Comparison of ENCODE assay signal across 14 mouse cellular contexts in genomic region chr5:123288079-123288478, GRCm38 (mm10). TPM values are rescaled to one million over a fixed set of nuclear protein-coding genes. Genes with fewer than 3 reads are reported as not detected.
DNase-seq lines count a peak whose midpoint lies in the region; ATAC-seq and TF ChIP-seq lines count a peak whose summit lies in the region.
"Had no signal": no experiment of that assay in that cellular context is flagged by ENCODE, and none has a peak within 500 bp of the region (broad histone marks: within the 10 kb centered on the region; RNA-seq: fewer than 3 reads in every experiment).

No protein-coding gene starts in this region.

- peak; percentile 40 to 62 (median 52) for TF ChIP-seq CTCF in MEL (IDR thresholded peaks at IDR 0.05 in 2 of 3, conservative IDR thresholded peaks at IDR 0.05 in 1 of 3; ENCODE audit: control insufficient read depth in 1 of 3, insufficient read depth in 1 of 3, low read depth in 2 of 3, low read length in 3 of 3, poor library complexity in 1 of 3, severe bottlenecking in 1 of 3)

- TF ChIP-seq POLR2A in MEL (IDR thresholded peaks at IDR 0.05; ENCODE audit: control insufficient read depth in 1 of 2, insufficient read depth in 1 of 2, low read depth in 1 of 2, low read length in 2 of 2, poor library complexity in 1 of 2) = no peak

- H3K4me1 ChIP-seq in MEL (ENCODE audit: control insufficient read depth in 1 of 2, insufficient read depth in 2 of 2, low read length in 2 of 2) = no peaks in the 10 kb centered on the region
- H3K4me1 ChIP-seq: forebrain, embryonic 12.5 days; heart, embryonic 13.5 days; neural tube, embryonic 13.5 days had no signal

- H3K36me3 ChIP-seq in MEL (ENCODE audit: control insufficient read depth in 1 of 2, insufficient read depth in 2 of 2, low read length in 2 of 2) = no peaks in the 10 kb centered on the region
- H3K36me3 ChIP-seq: forebrain, embryonic 12.5 days; heart, embryonic 13.5 days; neural tube, embryonic 13.5 days had no signal

- TF ChIP-seq RAD21 in MEL (IDR thresholded peaks at IDR 0.05; ENCODE audit: low read depth, low read length) = peak; percentile 32

- no peak for ATAC-seq in erythroid progenitor cell, adult 5-6 weeks (replicated peaks; ENCODE audit: low FRiP score, poor library complexity, severe bottlenecking)
- ATAC-seq: intestine, embryonic 16.5 days had no signal

- no peak overlapping the region for H3K9ac ChIP-seq in MEL (ENCODE audit: control insufficient read depth, low read depth, low read length, poor library complexity, severe bottlenecking)
- H3K9ac ChIP-seq: forebrain, embryonic 12.5 days; heart, embryonic 13.5 days; neural tube, embryonic 13.5 days had no signal

- H3K9me3 ChIP-seq in MEL (replicated peaks; ENCODE audit: insufficient read depth, low read length) = no peaks in the 10 kb centered on the region
- H3K9me3 ChIP-seq: forebrain, embryonic 12.5 days had no signal

- H3K4me3 ChIP-seq in MEL (ENCODE audit: control insufficient read depth in 1 of 2, insufficient read depth in 1 of 2, low read depth in 2 of 2, low read length in 2 of 2) = no peak overlapping the region
- H3K4me3 ChIP-seq: forebrain, embryonic 12.5 days; heart, embryonic 13.5 days; neural tube, embryonic 13.5 days had no signal

- no peaks in the 10 kb centered on the region for H3K79me2 ChIP-seq in MEL (ENCODE audit: control insufficient read depth, insufficient read depth, low read length, poor library complexity)

- H3K27me3 ChIP-seq in MEL (ENCODE audit: control insufficient read depth in 1 of 2, insufficient read depth in 2 of 2, low read length in 2 of 2) = no peaks in the 10 kb centered on the region
- H3K27me3 ChIP-seq: forebrain, embryonic 12.5 days; neural tube, embryonic 13.5 days had no signal

- H3K27ac ChIP-seq in MEL (ENCODE audit: control insufficient read depth, low read depth, low read length) = no peak overlapping the region
- H3K27ac ChIP-seq: forebrain, embryonic 12.5 days; heart, embryonic 13.5 days; macrophage; neural tube, embryonic 13.5 days had no signal

- no peak for TF ChIP-seq EP300 in MEL (IDR thresholded peaks at IDR 0.05; ENCODE audit: low read depth in 1 of 2, low read length in 2 of 2)

- intact Hi-C loops in heart, postnatal 36 days (cut with DNase I) = loop anchor here (5.0 kb wide), 1 partner anchor 149 kb away; no protein-coding TSS in a partner anchor

- peak; percentile 18 for DNase-seq in kidney, adult 18-20 months
- no peak for DNase-seq in kidney, postnatal 14 days
- DNase-seq in CD4-positive helper T cell, adult 2 months (ENCODE audit: low read depth, low spot score) = peak; percentile 10
- peak; percentile 37 for DNase-seq in MEL (ENCODE audit: low read depth, low spot score)
- DNase-seq in lung, postnatal 36 days = peak; percentile 51
- no peak for DNase-seq in heart, postnatal 36 days
- DNase-seq: cerebellum, adult 11 months; right cerebral cortex, postnatal 4 days had no signal

TF ChIP-seq in MEL, 35 proteins besides CTCF, POLR2A, EP300 and RAD21:
- TF ChIP-seq MYB (IDR thresholded peaks at IDR 0.05; ENCODE audit: low read depth, low read length) (no peak), SMC3 (IDR thresholded peaks at IDR 0.05; ENCODE audit: low read depth, low read length) (peak; percentile 39; the same call in 1 of the 2 replicates)
TF ChIP-seq in MEL: peak in this region for 1.

RNA-seq across cellular contexts. Expression of gene Wdr66, which starts 36.2 kb away (rescaled TPM):
- 0.82 and 1.4 TPM in 2 replicates for total RNA-seq in MEL (2012; rRNA removed)
- 1 to 10 TPM in 1 of 2 experiments, not detected in 1; 3.6 TPM for polyA plus RNA-seq in MEL (2012; ENCODE audit: insufficient read depth in 1 of 2, insufficient read length in 2 of 2, low read depth in 1 of 2, low replicate concordance in 2 of 2, missing spikeins in 1 of 2)
- total RNA-seq in heart, postnatal 36 days (2021) = 1 to 10 TPM in 1 of 2 experiments, under 1 TPM in 1; 0.97 to 1.4 TPM
- total RNA-seq in erythroid progenitor cell, adult 5-6 weeks (2015; ENCODE audit: low replicate concordance) = 0.36 and 1.7 TPM in 2 replicates
- 0.51 TPM in 1 of 2 replicates, not detected in the other for total RNA-seq in erythroid progenitor cell, adult 5-6 weeks (2017; ENCODE audit: low replicate concordance)

RNA-seq across cellular contexts. Expression of gene Bcl7a, which starts 55.6 kb away (rescaled TPM):
- 3.1 and 3.5 TPM in 2 replicates for total RNA-seq in MEL (2012; rRNA removed)
- polyA plus RNA-seq in MEL (2012; ENCODE audit: insufficient read depth in 1 of 2, insufficient read length in 2 of 2, low read depth in 1 of 2, low replicate concordance in 2 of 2, missing spikeins in 1 of 2) = 10 to 100 TPM in 1 of 2 experiments, not detected in 1; 11.0 TPM
- 10 to 100 TPM in 1 of 2 experiments, 1 to 10 TPM in 1; 7.1 to 12.3 TPM for total RNA-seq in heart, postnatal 36 days (2021)
- 15.1 and 18.0 TPM in 2 replicates for total RNA-seq in erythroid progenitor cell, adult 5-6 weeks (2015; ENCODE audit: low replicate concordance)
- total RNA-seq in erythroid progenitor cell, adult 5-6 weeks (2017; ENCODE audit: low replicate concordance) = 8.7 and 11.3 TPM in 2 replicates

Comparison
In these comparisons a context has a peak if more than half of its experiments do, and no peak if none do; other contexts are left out.
1. DNase-seq: peak in kidney, adult 18-20 months (single experiment), CD4-positive helper T cell, adult 2 months (single experiment), MEL (single experiment) and lung, postnatal 36 days (single experiment); none in kidney, postnatal 14 days (single experiment) and heart, postnatal 36 days (0 of 2).